Mouse (Mus musculus) heart, postnatal 25 days (tissue): ENCODE results near the gene Cdh5. TPM values are rescaled to one million over a fixed set of nuclear protein-coding genes. Genes with fewer than 3 reads are reported as not detected.
"Not testable (repeated sequence)": the region's sequence is repeated elsewhere in the genome, so short reads cannot be mapped to it uniquely, and the experiment has no call there.

ENCODE experiments used
- DNase-seq: peaks from one replicate; pipeline ENCODE4 v3.0.0; 2022; ENCODE audit warnings: low spot score
- intact Hi-C: fragments of 180-260 bp; cut with DNase I; formaldehyde crosslinking; loops from one replicate; pipeline ENCODE4 v1.15.1; 2025
- total RNA-seq, 2 experiments: library from RNA; stranded (reverse); gene quantifications; 2 replicates each; pipeline ENCODE4 v1.2.3; 2021

Cdh5 gene
- 100 to 1,000 TPM; 127 to 153 TPM for total RNA-seq

DNA sequence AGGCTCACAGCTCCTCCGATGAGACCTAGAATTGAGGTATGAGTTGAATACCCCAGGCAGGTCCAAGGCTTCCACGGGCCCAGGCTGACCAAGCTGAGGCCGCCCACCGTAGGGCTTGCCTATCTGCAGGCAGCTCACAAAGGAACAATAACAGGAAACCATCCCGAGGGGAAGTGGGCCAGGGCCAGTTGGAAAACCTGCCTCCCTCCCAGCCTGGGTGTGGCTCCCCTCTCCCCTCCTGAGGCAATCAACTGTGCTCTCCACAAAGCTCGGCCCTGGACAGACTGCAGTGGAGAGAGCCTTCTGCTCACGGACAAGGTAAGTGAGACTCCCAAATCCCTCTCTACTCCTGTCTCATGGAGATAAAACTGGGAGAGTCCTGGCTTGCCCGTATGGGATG is at the start of gene Cdh5:
TSS of gene Cdh5 (plus strand) at position 211 of the 400 bp plus-strand sequence.
- intact Hi-C loops: no loop called here
- DNase-seq: peak; percentile 78

DNA sequence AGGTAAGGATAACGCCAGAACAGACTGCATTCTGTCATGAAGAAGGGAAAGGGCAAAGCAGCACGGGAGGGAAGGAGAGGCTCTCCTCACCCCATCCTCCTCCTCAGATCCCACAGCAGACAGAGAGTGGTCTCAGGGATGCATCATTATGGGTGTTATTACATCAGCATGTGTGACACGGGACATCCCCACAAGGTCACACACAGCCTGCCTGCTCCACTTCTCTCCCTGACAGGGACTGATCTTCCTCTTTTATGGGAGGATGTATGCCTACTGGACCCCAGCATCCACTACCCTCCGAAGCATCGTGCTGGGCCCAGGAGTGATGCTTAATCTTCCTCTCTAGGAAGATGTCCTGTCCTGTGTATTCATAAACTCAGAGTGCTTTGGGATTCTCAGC is 41.5 kb upstream of the Cdh5 start:
- DNase-seq: no peak
- intact Hi-C loops: no loop called here

DNA sequence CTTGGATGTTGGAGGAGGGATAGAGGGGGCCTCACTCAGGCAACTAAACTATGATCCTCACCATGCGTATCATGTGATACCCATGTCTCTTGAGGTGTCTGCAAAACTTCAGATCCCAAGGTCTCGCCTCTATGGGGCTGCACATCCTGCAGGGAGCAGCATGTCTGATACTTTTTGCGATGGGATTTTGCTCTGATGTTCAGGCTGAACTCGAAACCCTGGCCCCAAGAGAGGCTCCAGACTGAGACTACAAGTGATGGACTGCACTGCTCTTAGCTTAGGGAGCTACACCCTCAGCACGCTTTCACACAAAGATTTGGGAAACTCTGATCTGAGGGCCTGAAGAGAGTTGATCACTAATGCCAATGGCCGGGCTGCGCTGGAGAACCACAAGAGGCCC is 41.0 kb upstream of the Cdh5 start:
- no peak for DNase-seq
- intact Hi-C loops: no loop called here

DNA sequence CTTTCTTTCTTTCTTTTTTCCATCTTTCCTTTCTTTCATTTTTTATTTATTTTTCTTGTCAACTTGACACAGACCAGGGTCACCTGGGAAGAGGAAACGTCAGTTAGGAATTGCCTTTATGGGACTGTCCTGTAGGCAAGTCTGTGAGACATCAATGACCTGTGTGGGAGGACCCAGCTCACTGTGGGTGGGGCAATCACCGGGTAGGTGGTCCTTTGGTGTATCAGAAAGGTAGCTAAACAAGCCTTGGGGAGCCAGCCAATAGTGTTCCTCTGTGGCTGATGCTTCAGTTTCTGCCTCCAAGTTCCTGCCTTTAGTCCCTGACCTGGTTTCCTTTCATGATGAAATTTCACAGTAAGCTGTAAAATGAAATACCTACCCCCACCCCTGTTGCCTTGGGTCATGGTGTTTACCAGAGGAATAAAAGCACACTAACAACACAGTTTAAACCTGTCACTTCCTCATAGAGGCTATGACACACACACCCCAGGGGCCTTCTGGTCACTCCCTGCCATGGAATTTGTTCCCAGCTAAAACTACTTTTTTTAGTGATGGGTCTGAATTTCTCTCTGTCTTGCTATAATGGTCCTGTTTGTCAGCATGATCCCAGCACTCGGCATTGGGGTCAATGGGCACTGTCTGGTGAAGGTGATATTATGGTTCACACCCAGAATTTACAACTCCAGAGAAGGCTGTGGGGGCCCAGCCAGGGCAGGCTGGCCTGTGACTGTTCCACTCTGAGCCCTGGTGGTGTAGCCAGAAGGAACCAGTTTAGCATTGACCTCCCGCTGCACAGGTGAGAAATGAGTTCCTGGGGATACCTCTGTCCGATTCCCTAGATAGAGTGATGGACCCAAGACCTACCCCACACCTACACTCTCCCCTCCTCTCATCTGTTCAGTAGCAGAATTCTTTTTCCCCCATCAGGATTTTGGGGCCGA is 40.1 kb upstream of the Cdh5 start:
- intact Hi-C loops: no loop called here
- no peak for DNase-seq

DNA sequence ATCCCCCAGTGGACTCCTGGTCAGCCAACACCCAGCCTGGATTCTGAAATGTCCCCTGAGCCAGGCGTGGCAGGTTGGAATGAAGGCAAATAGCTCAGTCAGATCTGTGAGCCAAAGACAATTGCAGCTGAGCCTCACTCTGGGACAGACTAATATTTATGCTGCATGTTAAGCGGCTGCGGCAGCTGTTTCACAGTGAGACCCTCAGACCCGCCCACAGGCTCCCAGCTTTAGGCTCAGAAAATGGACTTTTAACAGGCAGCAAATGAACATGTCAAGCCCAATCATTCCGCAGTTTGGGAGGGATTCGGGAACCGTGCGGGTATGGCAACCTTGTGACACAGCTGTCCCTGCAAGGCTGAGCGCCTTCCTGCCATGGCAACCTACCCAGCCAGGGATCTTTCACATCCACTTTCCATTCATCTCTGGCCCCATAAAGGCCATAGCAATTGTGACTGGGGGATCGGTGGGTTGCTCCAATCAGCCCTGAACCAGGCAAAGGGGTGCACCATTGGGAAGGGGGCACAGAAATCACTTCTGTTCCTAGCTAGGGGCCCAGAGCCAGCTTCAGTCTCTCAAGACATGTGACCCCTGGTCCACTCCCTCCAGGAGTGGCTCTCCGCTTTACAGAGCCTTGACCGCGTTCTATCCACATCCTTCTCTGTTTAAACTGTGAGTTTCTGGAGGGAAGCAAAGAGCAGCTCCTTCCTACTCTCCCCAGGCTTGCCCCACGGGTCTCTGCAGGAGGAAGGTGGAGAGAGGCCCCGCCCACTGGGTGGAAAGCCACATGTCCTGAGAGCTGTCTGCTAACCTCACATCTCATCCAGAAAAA is 39.2 kb upstream of the Cdh5 start:
- no peak for DNase-seq
- intact Hi-C loops: no loop called here

DNA sequence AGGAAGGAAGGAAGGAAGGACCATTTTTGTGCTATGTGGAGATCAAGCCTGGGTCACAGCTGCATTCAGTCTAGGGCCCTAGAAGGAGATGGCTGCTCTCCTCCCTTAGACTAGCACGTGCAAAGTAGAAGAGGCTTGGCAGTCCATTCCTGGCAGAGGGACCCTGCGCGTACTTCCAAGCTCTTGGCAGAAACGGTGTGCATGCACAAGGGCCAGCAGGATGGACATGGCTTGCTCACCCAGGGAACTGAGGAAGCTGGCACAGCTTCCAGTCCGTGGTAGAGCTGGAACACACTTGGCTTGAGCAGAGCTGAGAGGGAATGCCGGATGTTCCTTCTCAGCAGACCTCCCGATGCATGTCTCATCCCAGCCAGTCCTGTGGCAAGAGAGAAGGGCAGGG is 36.2 kb upstream of the Cdh5 start:
- intact Hi-C loops: no loop called here
- DNase-seq: no peak

DNA sequence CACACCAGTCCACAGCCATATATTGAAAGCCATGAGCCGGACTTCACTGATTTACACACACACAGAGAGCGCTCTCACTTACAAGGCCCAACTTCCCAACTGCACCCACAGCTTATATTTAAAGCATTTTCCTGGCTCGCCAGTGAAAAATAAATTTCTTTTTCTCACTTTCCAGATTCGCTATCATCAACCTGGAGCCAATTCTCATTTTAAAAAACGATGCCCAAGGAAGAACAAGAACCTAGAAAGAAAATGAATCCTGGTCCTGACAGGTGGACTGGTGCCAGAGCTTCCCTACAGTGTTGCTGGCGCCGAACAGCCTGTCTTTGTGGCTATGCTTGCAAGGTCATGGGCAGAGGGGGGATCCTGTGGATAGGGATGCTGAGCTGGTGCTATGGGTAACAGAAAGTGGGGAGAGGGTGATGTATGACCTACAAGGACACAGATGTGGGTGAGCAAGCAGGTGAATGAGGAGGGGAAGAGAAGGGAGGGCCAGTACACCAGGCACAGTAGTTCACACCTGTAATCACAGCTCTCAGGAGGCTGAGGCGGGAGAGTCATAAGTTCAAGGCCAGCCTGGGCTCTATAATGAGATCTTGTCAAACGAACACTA is 35.4 kb upstream of the Cdh5 start:
- intact Hi-C loops: no loop called here
- DNase-seq: no peak

DNA sequence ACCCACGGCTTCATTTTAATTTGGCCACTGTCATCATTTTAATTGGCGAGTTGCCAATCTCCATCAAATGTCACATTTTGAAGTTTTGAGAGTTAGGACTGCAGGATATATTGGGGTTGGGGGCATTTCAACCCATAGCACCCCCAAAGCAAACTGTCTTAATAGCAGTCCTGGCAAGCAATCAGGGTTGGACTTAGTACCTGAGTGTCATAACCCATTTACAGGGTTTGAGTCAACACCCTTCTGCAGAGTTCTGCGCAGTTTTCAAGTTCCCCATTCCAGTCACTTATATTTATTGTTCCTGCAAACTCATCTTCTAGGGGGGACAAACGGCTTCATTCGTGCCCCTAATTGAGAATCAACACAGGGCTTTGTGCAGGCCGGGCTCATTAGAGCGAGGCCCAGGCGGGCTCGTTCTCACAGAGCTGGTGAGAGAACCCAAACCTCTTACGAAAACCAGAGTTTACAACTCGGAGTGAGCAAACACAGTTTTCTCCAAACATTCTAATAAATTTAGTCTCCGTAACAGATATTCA is 34.0 kb upstream of the Cdh5 start:
- DNase-seq: no peak
- intact Hi-C loops: no loop called here

DNA sequence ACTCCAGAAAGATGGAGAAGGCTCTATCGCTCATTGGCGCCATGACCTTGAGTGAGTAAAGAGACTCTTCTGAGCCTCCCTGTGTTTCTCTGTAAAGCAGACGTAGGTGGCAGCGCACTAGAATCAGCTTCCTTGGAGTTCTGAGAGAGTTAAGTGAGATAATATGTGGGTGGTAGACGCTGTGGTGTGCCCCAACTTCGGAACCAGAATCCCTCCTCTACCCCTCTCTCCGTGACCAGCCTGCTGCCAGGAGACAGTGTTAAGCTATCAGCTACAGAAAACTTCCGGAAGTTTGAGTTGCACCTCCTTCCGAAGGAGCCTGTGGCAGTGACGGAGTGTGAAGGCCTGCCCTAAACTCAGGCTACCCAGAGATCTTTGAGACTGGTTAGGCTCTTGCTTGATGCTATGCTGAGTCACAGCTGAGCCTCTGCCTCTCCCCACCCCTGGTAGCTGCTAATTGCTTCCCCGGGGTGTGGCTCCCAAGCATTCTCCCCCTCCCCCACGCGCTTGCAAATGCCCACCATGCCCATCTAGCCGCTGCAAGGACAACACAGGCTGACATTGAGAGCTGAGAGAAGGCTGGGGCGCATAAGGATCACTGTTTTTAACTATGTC is 32.9 kb upstream of the Cdh5 start:
- DNase-seq: no peak
- intact Hi-C loops: no loop called here

DNA sequence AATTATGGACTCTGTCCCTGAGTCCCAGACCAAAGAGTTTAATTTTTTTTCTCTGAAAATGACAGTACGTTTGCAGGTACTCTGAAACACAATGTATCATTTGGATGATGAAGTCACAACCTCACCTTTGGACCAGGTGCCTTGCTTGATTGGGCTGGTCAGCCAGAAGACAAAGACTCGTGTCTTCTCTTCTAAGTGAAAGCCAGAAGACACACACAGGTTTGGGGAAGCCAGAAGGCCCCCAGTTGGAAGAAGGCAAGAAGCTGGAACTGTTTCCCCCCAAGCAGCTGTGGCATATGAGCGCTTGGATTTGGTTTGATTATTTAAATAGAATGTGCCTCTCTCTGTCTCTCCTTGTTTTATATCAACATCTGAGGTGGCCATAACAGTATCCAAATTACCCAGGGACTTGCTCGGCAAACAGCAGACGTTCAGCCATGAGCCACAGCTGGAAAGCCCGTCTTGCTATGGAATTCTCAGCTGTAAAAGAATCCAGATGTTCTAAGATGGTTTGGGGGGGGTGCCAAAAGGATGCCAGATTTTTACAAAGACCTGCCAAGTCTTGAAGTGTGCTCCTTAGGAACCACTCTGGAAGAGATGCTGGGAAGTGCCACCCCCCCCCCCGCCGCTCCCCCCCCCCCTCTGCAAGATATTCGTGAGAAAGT is 31.1 kb upstream of the Cdh5 start:
- intact Hi-C loops, DNase-seq: not testable (repeated sequence)

DNA sequence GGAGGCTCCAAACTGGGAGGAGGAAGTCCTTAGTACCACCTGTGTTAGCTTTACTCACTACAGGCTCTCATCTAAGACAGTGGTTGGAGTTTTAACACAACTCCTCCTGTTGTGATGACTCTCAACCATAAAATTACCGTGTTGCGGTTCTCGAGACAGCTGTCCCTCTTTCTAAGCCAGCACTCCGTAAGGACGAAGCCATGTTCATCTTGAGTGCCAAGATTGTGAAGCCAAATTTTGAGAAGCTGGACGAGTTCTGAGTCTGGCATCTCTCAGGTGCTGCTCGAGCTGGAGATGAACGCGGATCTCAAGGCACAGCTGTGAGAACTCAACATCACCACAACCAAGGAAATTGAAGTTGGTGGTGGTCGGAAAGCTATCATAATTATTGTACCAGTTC is 30.5 kb upstream of the Cdh5 start:
- DNase-seq: no peak
- intact Hi-C loops: no loop called here

DNA sequence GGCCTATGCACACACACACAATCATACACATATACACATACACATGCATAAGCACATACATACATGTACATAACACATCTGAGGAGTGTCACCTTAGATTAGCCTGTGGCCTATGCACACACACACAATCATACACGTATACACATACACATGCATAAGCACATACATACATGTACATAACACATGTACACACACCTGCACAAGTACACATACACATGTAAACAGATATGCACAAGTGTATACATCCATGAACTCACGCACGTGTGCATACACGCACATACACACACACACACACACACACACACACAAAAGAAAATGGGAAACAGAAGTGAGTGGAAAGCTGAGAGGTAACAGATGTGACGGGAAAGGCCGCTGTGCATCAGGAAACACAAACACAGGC is 26.3 kb upstream of the Cdh5 start:
- no peak for DNase-seq
- intact Hi-C loops: no loop called here

DNA sequence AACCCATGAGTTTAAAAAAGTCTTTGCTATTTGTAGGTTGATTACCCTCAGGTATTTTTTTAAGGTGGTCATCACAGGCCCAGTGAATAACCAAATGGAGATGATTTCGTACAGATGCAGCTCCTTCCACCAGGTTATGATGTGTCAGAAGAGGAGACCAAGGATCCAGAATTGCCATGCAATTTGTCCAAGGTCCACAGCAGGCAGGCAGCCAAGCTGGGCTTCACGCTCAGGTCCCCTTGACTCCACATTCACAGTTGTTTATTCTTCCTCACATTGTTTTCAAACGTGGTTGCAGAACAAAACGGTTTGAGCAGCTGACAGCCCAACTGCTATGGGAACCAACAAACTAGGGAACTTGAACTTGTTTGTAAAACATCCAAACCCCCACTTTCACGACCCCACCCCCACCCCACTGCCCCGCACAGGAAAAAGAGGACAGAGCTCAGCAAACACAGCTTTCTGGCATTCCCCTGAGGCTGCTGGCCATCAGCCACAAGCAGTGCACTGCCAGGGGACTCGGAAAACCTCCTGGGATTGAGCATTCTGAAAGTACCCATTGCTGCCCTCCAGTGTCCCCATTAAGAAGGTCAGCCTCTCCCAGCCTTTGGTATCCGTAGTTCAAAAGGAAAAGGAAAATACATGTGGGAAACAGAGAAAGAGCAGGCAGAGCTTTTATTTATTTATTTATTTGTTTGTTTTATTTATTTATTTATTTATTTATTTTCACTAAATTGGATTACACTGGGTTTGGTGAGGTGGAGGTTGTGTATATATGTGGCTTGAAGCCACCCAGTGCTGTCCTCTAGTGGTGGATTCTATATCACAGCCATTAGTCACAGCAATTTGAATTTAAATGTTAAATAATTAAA is 24.6 kb upstream of the Cdh5 start:
- intact Hi-C loops: no loop called here
- DNase-seq: no peak

DNA sequence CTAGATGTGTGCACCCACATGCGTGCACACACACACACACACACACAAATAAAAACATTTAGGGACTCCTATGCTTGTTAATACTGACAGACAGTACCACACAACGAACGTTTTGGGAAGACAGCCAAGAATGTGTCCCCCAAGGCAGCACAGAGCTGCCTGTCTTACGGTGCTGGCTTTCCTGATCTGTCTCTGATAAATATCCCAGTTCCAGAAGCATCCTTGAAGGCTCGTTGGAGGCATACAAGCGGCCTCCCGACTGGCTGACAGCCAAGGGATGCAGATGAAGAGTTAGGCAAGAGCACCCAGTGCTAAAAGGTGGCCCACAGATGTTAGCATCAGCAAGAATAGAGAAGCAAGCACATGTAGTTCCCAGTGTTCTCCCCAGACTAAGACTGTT is 23.3 kb upstream of the Cdh5 start:
- DNase-seq: no peak
- intact Hi-C loops: no loop called here

DNA sequence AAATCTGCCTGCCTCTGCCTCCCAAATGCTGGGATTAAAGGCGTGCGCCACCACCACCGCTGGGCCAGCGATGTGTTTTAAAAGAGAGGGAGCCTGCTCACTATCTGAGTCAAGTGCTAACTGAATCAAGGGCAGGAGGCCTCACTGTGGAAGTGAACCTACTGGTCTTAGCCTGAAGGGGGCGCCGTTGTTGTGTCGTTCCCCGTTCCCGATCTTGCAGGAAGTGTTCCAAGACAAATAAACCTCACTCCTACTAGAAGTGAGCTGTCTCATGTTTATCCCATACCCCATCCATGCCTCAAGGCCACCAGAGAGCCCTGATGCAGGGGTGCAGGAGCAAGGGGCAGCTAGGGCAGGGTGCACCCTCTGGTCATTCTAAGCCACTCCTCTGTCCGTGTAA is 16.1 kb upstream of the Cdh5 start:
- no peak for DNase-seq
- intact Hi-C loops: loop anchor here (2.0 to 5.0 kb wide), 2 partner anchors 42 to 136 kb away; no protein-coding TSS in a partner anchor

DNA sequence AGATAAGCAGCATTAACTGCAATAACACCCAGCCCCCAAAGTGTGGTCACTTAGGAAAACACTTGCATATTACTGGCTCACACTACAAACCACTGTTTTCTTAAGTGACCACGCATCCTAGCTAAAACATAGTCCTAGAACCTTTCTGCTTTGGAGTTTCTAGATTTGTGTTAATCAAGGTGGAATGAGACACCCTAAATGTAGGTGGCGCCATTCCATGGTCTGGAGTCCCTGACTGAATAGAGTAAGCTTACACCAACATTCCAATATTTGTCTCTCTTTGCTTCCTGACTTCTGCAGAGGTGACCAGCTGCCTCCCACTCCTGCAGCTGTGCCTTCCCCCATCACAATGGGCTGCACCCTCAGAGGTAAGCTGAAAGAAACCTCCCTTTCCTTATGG is 14.8 kb upstream of the Cdh5 start:
- DNase-seq: no peak
- intact Hi-C loops: loop anchor here (2.0 to 5.0 kb wide), 2 partner anchors 41 to 58 kb away; no protein-coding TSS in a partner anchor

DNA sequence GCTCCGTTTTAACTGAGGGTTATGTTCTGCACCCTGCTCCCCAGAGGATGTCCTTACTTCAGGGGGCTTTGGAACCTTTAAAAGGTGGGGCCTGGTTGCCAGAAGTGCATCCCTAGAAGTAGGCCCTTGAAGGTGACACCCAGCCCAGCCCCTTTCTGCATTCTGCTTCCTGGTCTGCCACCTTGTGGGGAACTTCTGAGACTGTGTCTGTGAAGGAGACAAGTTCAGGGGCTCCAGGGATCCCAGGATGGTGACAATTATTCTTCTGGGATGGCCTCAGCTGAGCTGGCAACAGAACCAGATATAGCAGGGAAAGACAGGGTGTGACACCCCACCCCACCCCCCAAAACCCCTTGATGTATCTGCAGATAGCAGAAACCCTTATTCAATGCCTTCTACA is 14.3 kb upstream of the Cdh5 start:
- intact Hi-C loops: loop anchor here (2.0 to 5.0 kb wide), 2 partner anchors 40 to 58 kb away; no protein-coding TSS in a partner anchor
- DNase-seq: no peak

DNA sequence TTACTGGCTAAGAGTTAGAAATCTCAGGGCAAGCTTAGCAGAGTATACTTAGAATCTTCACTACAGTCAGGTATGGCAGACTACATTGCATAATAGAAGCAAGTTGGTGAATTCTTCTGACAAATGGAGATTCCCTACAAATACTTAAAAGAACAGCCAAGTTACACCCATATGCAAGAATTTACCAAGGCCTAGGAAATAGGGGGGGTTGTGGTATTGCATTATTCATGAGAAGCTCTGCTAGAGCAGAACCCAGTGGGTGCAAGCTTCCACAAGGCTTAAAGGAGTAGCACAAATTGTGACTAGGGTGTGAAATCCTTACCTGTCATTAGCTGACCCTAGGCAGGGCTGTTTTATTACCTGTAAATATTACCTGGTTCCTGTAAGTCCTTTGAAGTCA is 13.5 kb upstream of the Cdh5 start:
- intact Hi-C loops: loop anchor here (2.0 to 5.0 kb wide), 2 partner anchors 39 to 57 kb away; no protein-coding TSS in a partner anchor

More for the DNA sequence above, 13.5 kb upstream of the Cdh5 start:
- DNase-seq: not testable (repeated sequence)
